Mouse (Mus musculus) testis, adult 2 months (tissue): Measurements from ENCODE around the gene Mblac2.

Source experiments
- CTCF ChIP-seq: fragments of 200-500 bp; IDR thresholded peaks from 2 replicates; pipeline ENCODE4 v1.5.1; 2012; ENCODE audit warnings: low read depth, mild to moderate bottlenecking, inconsistent platforms, low read length, moderate library complexity; ENCODE audit not compliant: control insufficient read depth, insufficient read depth, insufficient replicate concordance
- POLR2A ChIP-seq: fragments of 200-500 bp; IDR thresholded peaks from 2 replicates; pipeline ENCODE4 v1.6.1; 2012; ENCODE audit warnings: low read depth, mild to moderate bottlenecking, inconsistent platforms, low read length, moderate library complexity; ENCODE audit not compliant: control insufficient read depth

- no peak for TF ChIP-seq POLR2A
- TF ChIP-seq CTCF, result no peak
Observed at GRCm38 (mm10) chr13:81743391-81744091, 32.4 kb downstream of the Mblac2 start.
